Mouse (Mus musculus): ENCODE measurements around the gene Rapgef4. TPM values are rescaled to one million over a fixed set of nuclear protein-coding genes. Genes with fewer than 3 reads are reported as not detected.

Gene Rapgef4
- total RNA-seq, 1 experiment = 3.4 TPM

DNA sequence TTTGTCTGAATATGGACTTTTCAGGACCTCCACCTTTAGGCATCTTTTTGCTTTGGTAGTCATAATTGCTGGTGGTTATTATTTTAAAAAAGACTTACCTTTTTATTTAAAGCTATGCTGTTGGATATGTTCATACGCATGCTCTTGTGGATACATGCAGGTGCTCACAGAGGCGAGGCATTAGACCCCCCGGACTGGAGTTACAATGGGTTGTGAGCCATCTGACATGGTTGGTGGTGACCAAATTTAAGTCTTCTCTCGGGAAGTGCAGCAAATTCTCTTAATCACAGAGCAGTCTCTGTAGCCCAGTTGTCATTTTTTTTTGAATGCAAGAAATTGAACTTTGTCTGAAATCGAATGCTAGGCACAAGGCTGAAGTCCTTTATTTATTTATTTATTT lies 40.4 kb downstream of the Rapgef4 start:
- DNase-seq (ENCODE audit: low read depth, low spot score) = no peak
- no peaks in the 10 kb centered on the region for H3K9me3 ChIP-seq (ENCODE audit: control insufficient read depth, insufficient read depth, low read depth, low read length)
- no peaks in the 10 kb centered on the region for H3K36me3 ChIP-seq (ENCODE audit: control insufficient read depth, insufficient read depth, low read length, poor library complexity, severe bottlenecking)
- no peak overlapping the region for H3K9ac ChIP-seq (ENCODE audit: insufficient read depth, low read depth, low read length, poor library complexity, severe bottlenecking)
- TF ChIP-seq HCFC1 (IDR thresholded peaks at IDR 0.05; ENCODE audit: borderline replicate concordance, insufficient read depth, low read length) = no peak
- TF ChIP-seq ZC3H11A (IDR thresholded peaks at IDR 0.05; ENCODE audit: borderline replicate concordance, low read depth, low read length) = no peak
- no peak for TF ChIP-seq ZNF384 (IDR thresholded peaks at IDR 0.05; ENCODE audit: low read depth, low read length)
- TF ChIP-seq MAFK (IDR thresholded peaks at IDR 0.05; ENCODE audit: insufficient read depth, low read depth, low read length) = no peak
- TF ChIP-seq CHD2 (IDR thresholded peaks at IDR 0.05; ENCODE audit: low read depth, low read length) = no peak
- no peak overlapping the region for H3K4me3 ChIP-seq (ENCODE audit: insufficient read depth in 1 of 2, low read depth in 1 of 2, low read length in 2 of 2, poor library complexity in 1 of 2, severe bottlenecking in 1 of 2)
- in situ Hi-C loops (cut with MboI; ENCODE audit: low sequenced_read_pairs in 2 of 2, unreplicated experiment in 2 of 2) = no loop called here
- no peak overlapping the region for H3K27ac ChIP-seq (ENCODE audit: insufficient read depth, low read depth, low read length, poor library complexity, severe bottlenecking)
- H3K4me1 ChIP-seq (ENCODE audit: control insufficient read depth in 2 of 2, insufficient read depth in 2 of 2, low read length in 2 of 2, poor library complexity in 1 of 2) = peaks cover 0 to 19% of the 10 kb centered on the region in 2 experiments; a peak in 2 of 4 replicates

DNA sequence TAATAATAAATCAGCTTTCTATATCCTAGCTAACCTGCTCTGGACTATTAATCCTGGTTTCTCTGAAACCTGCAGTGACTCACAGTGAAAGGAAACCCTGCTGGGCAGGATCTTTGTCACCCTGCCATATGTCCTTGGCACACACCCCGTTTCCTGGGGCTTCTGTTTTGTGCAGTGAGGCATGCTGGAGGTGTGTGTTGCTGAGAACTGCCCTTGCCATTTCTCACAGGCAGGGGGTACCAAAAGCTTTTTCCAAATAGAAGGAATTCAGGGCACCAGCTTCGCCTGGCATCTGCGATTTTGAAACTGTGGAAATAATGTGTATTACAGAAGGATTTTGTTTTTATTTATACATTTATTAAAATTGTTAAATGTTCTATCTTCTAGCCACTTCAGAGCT lies 40.8 kb downstream of the Rapgef4 start:
- no peaks in the 10 kb centered on the region for H3K36me3 ChIP-seq (ENCODE audit: control insufficient read depth, insufficient read depth, low read length, poor library complexity, severe bottlenecking)
- peaks cover 0 to 19% of the 10 kb centered on the region in 2 experiments; a peak in 2 of 4 replicates for H3K4me1 ChIP-seq (ENCODE audit: control insufficient read depth in 2 of 2, insufficient read depth in 2 of 2, low read length in 2 of 2, poor library complexity in 1 of 2)
- DNase-seq (ENCODE audit: low read depth, low spot score) = no peak
- no peak overlapping the region for H3K27ac ChIP-seq (ENCODE audit: insufficient read depth, low read depth, low read length, poor library complexity, severe bottlenecking)
- H3K4me3 ChIP-seq (ENCODE audit: insufficient read depth in 1 of 2, low read depth in 1 of 2, low read length in 2 of 2, poor library complexity in 1 of 2, severe bottlenecking in 1 of 2) = no peak overlapping the region
- no peaks in the 10 kb centered on the region for H3K9me3 ChIP-seq (ENCODE audit: control insufficient read depth, insufficient read depth, low read depth, low read length)
- H3K9ac ChIP-seq (ENCODE audit: insufficient read depth, low read depth, low read length, poor library complexity, severe bottlenecking) = no peak overlapping the region
- no peak for TF ChIP-seq ZC3H11A (IDR thresholded peaks at IDR 0.05; ENCODE audit: borderline replicate concordance, low read depth, low read length)
- no peak for TF ChIP-seq MAFK (IDR thresholded peaks at IDR 0.05; ENCODE audit: insufficient read depth, low read depth, low read length)
- TF ChIP-seq CHD2 (IDR thresholded peaks at IDR 0.05; ENCODE audit: low read depth, low read length) = no peak
- in situ Hi-C loops (cut with MboI; ENCODE audit: low sequenced_read_pairs in 2 of 2, unreplicated experiment in 2 of 2) = no loop called here

- Histone ChIP-seq H3K27ac (ENCODE audit: insufficient read depth, low read depth, low read length, poor library complexity, severe bottlenecking) (no peak overlapping the region), H3K9ac (ENCODE audit: insufficient read depth, low read depth, low read length, poor library complexity, severe bottlenecking) (no peak overlapping the region), H3K36me3 (ENCODE audit: control insufficient read depth, insufficient read depth, low read length, poor library complexity, severe bottlenecking) (no peaks in the 10 kb centered on the region), H3K4me1 (ENCODE audit: control insufficient read depth in 2 of 2, insufficient read depth in 2 of 2, low read length in 2 of 2, poor library complexity in 1 of 2) (peaks cover 0 to 16% of the 10 kb centered on the region in 2 experiments; a peak in 2 of 4 replicates), H3K4me3 (ENCODE audit: insufficient read depth in 1 of 2, low read depth in 1 of 2, low read length in 2 of 2, poor library complexity in 1 of 2, severe bottlenecking in 1 of 2) (no peak overlapping the region), H3K9me3 (ENCODE audit: control insufficient read depth, insufficient read depth, low read depth, low read length) (no peaks in the 10 kb centered on the region)
- in situ Hi-C loops (cut with MboI; ENCODE audit: low sequenced_read_pairs in 2 of 2, unreplicated experiment in 2 of 2) = no loop called here
- TF ChIP-seq HCFC1 (IDR thresholded peaks at IDR 0.05; ENCODE audit: borderline replicate concordance, insufficient read depth, low read length) (no peak), ZNF384 (IDR thresholded peaks at IDR 0.05; ENCODE audit: low read depth, low read length) (no peak), CHD2 (IDR thresholded peaks at IDR 0.05; ENCODE audit: low read depth, low read length) (no peak), MAFK (IDR thresholded peaks at IDR 0.05; ENCODE audit: insufficient read depth, low read depth, low read length) (no peak), ZC3H11A (IDR thresholded peaks at IDR 0.05; ENCODE audit: borderline replicate concordance, low read depth, low read length) (no peak)
- DNase-seq (ENCODE audit: low read depth, low spot score) = no peak
Observed at GRCm38 (mm10) chr2:72023791-72024190, 42.8 kb downstream of the Rapgef4 start.

- DNase-seq (ENCODE audit: low read depth, low spot score) = no peak
Observed at GRCm38 (mm10) chr2:72025660-72026059, 44.6 kb downstream of the Rapgef4 start.

DNA sequence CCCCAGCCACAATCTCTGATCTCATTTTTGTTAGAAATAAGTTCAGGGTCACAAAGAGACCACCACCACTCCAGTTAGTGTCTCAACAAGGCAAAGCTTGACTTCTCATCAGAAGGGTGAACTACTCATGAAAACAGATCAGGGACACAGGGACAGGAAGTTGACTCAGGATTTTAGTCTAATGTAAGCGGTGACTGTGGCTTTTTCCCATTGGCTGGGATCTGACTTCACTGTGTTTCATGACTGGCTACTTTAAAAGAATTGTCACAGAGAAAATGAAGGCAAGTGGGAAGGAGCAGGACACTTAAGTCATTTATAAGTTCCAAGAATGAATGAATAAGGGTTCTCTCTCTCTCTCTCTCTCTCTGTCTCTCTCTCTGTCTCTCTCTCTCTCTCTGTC lies 45.5 kb downstream of the Rapgef4 start:
- Histone ChIP-seq H3K4me3 (ENCODE audit: insufficient read depth in 1 of 2, low read depth in 1 of 2, low read length in 2 of 2, poor library complexity in 1 of 2, severe bottlenecking in 1 of 2) (no peak overlapping the region), H3K36me3 (ENCODE audit: control insufficient read depth, insufficient read depth, low read length, poor library complexity, severe bottlenecking) (no peaks in the 10 kb centered on the region), H3K4me1 (ENCODE audit: control insufficient read depth in 2 of 2, insufficient read depth in 2 of 2, low read length in 2 of 2, poor library complexity in 1 of 2) (peaks cover 0 to 7% of the 10 kb centered on the region in 2 experiments; a peak in 2 of 4 replicates), H3K9me3 (ENCODE audit: control insufficient read depth, insufficient read depth, low read depth, low read length) (no peaks in the 10 kb centered on the region), H3K27ac (ENCODE audit: insufficient read depth, low read depth, low read length, poor library complexity, severe bottlenecking) (no peak overlapping the region), H3K9ac (ENCODE audit: insufficient read depth, low read depth, low read length, poor library complexity, severe bottlenecking) (no peak overlapping the region)
- DNase-seq (ENCODE audit: low read depth, low spot score) = no peak
- TF ChIP-seq CHD2 (IDR thresholded peaks at IDR 0.05; ENCODE audit: low read depth, low read length) (no peak), ZNF384 (IDR thresholded peaks at IDR 0.05; ENCODE audit: low read depth, low read length) (no peak), HCFC1 (IDR thresholded peaks at IDR 0.05; ENCODE audit: borderline replicate concordance, insufficient read depth, low read length) (no peak), ZC3H11A (IDR thresholded peaks at IDR 0.05; ENCODE audit: borderline replicate concordance, low read depth, low read length) (no peak), MAFK (IDR thresholded peaks at IDR 0.05; ENCODE audit: insufficient read depth, low read depth, low read length) (no peak)
- in situ Hi-C loops (cut with MboI; ENCODE audit: low sequenced_read_pairs in 2 of 2, unreplicated experiment in 2 of 2) = no loop called here

More at GRCm38 (mm10) chr2:72025660-72026059, 44.6 kb downstream of the Rapgef4 start:
- Histone ChIP-seq H3K4me3 (ENCODE audit: insufficient read depth in 1 of 2, low read depth in 1 of 2, low read length in 2 of 2, poor library complexity in 1 of 2, severe bottlenecking in 1 of 2) (no peak overlapping the region), H3K27ac (ENCODE audit: insufficient read depth, low read depth, low read length, poor library complexity, severe bottlenecking) (no peak overlapping the region), H3K9me3 (ENCODE audit: control insufficient read depth, insufficient read depth, low read depth, low read length) (no peaks in the 10 kb centered on the region), H3K9ac (ENCODE audit: insufficient read depth, low read depth, low read length, poor library complexity, severe bottlenecking) (no peak overlapping the region), H3K4me1 (ENCODE audit: control insufficient read depth in 2 of 2, insufficient read depth in 2 of 2, low read length in 2 of 2, poor library complexity in 1 of 2) (peaks cover 0 to 8% of the 10 kb centered on the region in 2 experiments; a peak in 2 of 4 replicates), H3K36me3 (ENCODE audit: control insufficient read depth, insufficient read depth, low read length, poor library complexity, severe bottlenecking) (no peaks in the 10 kb centered on the region)
- TF ChIP-seq ZC3H11A (IDR thresholded peaks at IDR 0.05; ENCODE audit: borderline replicate concordance, low read depth, low read length) (no peak), HCFC1 (IDR thresholded peaks at IDR 0.05; ENCODE audit: borderline replicate concordance, insufficient read depth, low read length) (no peak), CHD2 (IDR thresholded peaks at IDR 0.05; ENCODE audit: low read depth, low read length) (no peak)
- in situ Hi-C loops (cut with MboI; ENCODE audit: low sequenced_read_pairs in 2 of 2, unreplicated experiment in 2 of 2) = no loop called here

Measured in ES-E14 (cell line).